Mouse (Mus musculus) liver, adult (tissue): Measurements from ENCODE around the gene Ccdc81.

ENCODE experiments used
- GATA4 ChIP-seq: IDR thresholded peaks from 2 replicates; pipeline ENCODE4 v1.6.1; 2014; ENCODE audit warnings: mild to moderate bottlenecking, low read length; ENCODE audit not compliant: insufficient replicate concordance

The Ccdc81 gene

DNA sequence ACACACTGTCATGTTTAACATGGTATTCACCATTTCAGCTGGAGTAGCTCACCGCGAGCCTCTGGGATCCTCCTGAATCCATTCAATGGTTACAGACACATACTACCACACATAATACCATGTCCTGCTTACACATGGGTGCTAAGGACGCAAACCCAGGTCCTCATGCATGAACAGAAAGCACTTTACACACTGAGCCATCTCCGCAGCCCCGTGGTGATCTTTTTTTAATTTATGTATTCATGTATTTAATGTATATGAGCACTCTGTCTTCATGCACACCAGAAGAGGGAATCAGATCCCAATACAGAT is 61.1 kb downstream of the Ccdc81 start:
- TF ChIP-seq GATA4, result no peak

DNA sequence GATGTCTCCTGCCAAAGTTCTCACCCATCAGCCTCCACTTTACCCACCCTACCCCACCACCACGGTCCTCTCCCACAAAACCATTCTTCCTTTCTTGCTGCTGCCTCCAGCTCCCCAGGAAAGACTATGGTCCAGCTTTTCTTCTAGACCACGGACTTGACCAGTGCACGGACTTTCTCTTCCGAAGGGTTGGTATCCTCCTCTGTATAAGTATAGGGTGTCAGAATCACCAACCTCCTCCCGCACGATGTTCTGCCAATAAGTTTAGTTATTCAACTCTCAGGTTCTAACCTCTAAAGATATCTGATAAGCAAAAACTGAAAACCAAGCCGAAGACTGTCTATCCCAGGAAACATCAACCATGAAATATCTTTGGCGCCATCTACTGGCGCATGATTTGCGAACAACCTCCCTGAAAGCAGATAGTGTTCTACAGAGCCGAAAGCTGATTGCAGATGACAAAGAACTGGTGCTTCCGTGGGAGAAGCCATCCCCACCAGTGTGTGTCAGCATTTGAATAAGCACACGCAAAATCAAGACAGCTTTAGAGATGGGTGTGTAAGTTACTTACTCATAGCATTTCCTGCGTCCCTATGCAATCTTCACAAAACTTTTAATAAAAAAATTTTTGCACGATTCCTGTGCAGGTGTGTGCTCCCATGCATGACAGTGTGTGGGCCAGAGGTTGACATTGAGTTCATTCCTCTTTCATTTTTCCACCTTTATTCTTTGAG is 61.6 kb downstream of the Ccdc81 start:
- TF ChIP-seq GATA4, result no peak

- TF ChIP-seq GATA4, result no peak
Observed at GRCm38 (mm10) chr7:89839721-89840120, 63.7 kb downstream of the Ccdc81 start.

- TF ChIP-seq GATA4, result no peak
Observed at GRCm38 (mm10) chr7:89837841-89838240, 65.6 kb downstream of the Ccdc81 start.

DNA sequence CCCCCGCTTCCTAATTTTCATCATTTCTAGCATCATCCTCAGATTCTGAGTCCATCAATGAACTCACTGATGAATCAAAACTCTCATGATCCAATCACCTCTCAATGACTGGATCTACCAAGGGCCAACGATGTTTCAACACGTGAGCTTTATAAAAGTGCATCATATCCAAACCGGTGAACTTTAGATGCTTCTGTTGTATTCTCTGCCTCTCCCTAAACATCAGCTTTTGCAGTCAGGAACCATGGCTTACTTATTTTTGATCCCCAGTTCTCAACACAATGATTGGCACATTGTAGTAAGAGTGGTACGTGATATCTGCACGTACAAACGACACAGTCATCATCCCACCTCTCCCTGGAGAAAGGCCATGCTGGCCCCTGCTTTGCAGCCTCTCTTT is 66.8 kb downstream of the Ccdc81 start:
- TF ChIP-seq GATA4, result no peak

- TF ChIP-seq GATA4, result no peak
Observed at GRCm38 (mm10) chr7:89835566-89835965, 67.9 kb downstream of the Ccdc81 start.

DNA sequence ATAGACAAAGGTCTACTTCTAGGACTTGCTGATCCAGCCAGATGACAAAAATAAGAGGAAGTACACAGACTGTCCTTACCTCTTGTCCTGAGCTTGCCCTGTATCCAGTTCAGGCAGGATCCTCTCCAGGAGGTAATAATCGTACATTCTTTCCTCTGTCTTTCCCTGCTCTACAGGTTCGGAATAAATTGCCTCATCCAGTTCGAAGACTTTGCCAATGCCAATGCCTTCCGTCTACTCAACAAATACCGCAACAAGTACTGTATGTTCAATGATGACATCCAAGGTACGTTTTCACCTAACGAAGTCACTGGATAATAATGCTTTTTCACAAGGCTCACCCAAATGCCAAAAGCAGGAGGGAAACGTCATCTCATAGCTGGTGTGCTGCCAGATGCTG is 69.9 kb downstream of the Ccdc81 start:
- no peak for TF ChIP-seq GATA4

DNA sequence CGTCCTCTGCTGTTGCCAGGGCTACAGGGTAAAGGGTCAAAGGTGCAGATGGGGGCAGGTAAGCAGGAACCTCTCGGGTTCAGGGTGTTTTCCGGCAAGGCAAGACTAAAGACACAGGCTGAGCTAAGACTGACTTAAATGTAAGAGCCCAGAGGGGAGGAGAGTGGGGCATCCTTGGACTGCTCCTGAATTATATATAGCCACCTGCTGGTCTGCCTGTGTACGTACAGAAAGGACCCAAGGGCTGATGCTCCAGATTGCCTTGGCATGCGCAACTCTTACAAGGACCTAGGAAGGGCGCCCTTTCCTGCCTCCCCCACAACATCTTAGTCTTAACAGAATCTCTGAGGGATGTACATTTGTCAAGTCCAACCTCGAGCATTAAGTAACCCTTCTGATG is 74.2 kb downstream of the Ccdc81 start:
- no peak for TF ChIP-seq GATA4

- TF ChIP-seq GATA4, result no peak
Observed at GRCm38 (mm10) chr7:89828436-89829065, 74.9 kb downstream of the Ccdc81 start.
